Mouse (Mus musculus) ES-E14 (cell line): ENCODE results near the gene Fut8. TPM values are rescaled to one million over a fixed set of nuclear protein-coding genes. Genes with fewer than 3 reads are reported as not detected.

Experiments used
- DNase-seq: peaks from one replicate; pipeline ENCODE4 v3.0.0-alpha.2; 2013; ENCODE audit warnings: low read depth, low spot score
- H3K27ac ChIP-seq: 2 replicates; pipeline ENCODE4 v1.5.1; 2012; ENCODE audit warnings: low read depth, mild to moderate bottlenecking, low read length, moderate library complexity, mixed read lengths; ENCODE audit not compliant: poor library complexity, insufficient read depth, severe bottlenecking
- H3K36me3 ChIP-seq: 2 replicates; pipeline ENCODE4 v1.6.1; 2012; ENCODE audit warnings: mild to moderate bottlenecking, low read length, moderate library complexity, mixed read lengths; ENCODE audit not compliant: control insufficient read depth, poor library complexity, insufficient read depth, severe bottlenecking
- H3K4me1 ChIP-seq, 2 experiments: fragments of 150-350 bp in 1 of 2; sonication (generic) in 1 of 2; 2 replicates each; pipeline ENCODE4 v1.6.1; 2012; ENCODE audit warnings: low read length in 2 of 2, mild to moderate bottlenecking in 1 of 2, mixed read lengths in 1 of 2; ENCODE audit not compliant: control insufficient read depth in 2 of 2, insufficient read depth in 2 of 2, poor library complexity in 1 of 2
- H3K4me3 ChIP-seq, 2 experiments: fragments of 150-350 bp in 1 of 2; sonication (generic) in 1 of 2; 2 replicates each; pipeline ENCODE4 v1.5.1; 2012; ENCODE audit warnings: low read length in 2 of 2, low read depth in 1 of 2, mild to moderate bottlenecking in 1 of 2, mixed read lengths in 1 of 2; ENCODE audit not compliant: insufficient read depth in 1 of 2, poor library complexity in 1 of 2, severe bottlenecking in 1 of 2
- H3K9ac ChIP-seq: 2 replicates; pipeline ENCODE4 v1.6.1; 2012; ENCODE audit warnings: low read depth, mild to moderate bottlenecking, low read length, mixed read lengths; ENCODE audit not compliant: poor library complexity, insufficient read depth, severe bottlenecking
- H3K9me3 ChIP-seq: fragments of 150-350 bp; sonication (generic); 2 replicates; pipeline ENCODE4 v1.6.1; 2012; ENCODE audit warnings: low read depth, mild to moderate bottlenecking, low read length; ENCODE audit not compliant: control insufficient read depth, insufficient read depth
- CHD2 ChIP-seq: IDR thresholded peaks from 2 replicates; pipeline ENCODE4 v1.6.1; 2014; ENCODE audit warnings: mild to moderate bottlenecking, low read depth, low read length, inconsistent platforms
- HCFC1 ChIP-seq: IDR thresholded peaks from 2 replicates; pipeline ENCODE4 v1.6.1; 2012; ENCODE audit warnings: low read length, inconsistent platforms, borderline replicate concordance; ENCODE audit not compliant: insufficient read depth
- MAFK ChIP-seq: IDR thresholded peaks from 2 replicates; pipeline ENCODE4 v1.6.1; 2014; ENCODE audit warnings: mild to moderate bottlenecking, low read depth, low read length, inconsistent platforms; ENCODE audit not compliant: insufficient read depth
- ZC3H11A ChIP-seq: IDR thresholded peaks from 2 replicates; pipeline ENCODE4 v1.6.1; 2012; ENCODE audit warnings: low read depth, mild to moderate bottlenecking, inconsistent platforms, low read length, borderline replicate concordance
- ZNF384 ChIP-seq: IDR thresholded peaks from 2 replicates; pipeline ENCODE4 v1.6.1; 2012; ENCODE audit warnings: low read depth, low read length, inconsistent platforms
- in situ Hi-C, 2 experiments: fragments of 600-800 bp; cut with MboI; formaldehyde crosslinking; loops; one replicate each; pipeline ENCODE4 v1.15.1; 2025; ENCODE audit warnings: low sequenced_read_pairs in 2 of 2, inconsistent platforms in 1 of 2; ENCODE audit not compliant: unreplicated experiment in 2 of 2
- total RNA-seq: library from RNA; depleted of rRNA; stranded (reverse); fragments of 300-350 nt; gene quantifications from 2 replicates; pipeline ENCODE4 v1.2.3, GENCODE M21; 2012

Fut8 gene
- total RNA-seq, 1 experiment = 26.3 TPM

DNA sequence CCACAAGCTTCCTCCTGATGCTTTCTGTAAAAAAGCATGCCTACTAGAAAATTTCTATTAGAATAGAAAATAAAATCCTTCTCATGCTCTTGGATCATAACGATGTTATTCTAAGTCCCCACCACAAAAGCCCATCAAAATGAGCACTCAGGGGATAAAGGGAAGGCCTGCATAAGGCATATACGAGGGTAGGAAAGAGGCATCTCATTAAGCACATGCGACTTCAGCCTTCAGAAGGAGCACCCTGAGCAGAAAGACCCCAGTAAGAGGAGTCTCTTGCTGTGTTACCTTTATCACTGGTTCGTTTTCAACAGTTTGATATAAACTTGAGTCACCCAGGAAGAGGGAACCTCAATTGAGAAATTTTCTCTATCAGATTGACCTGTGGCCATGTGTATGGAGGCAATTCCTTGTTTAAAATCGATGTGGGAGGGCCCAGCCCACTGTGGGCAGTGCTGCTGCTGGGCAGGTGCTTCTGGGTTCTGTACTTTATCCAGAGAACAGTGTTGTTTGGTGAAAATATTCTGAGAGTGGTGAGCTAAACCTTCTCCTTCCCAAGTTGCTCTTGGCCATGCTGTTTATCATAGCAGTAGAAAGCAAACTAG lies 29.2 kb upstream of the Fut8 start:
- H3K9ac ChIP-seq = no peak overlapping the region
- TF ChIP-seq MAFK (no peak), HCFC1 (no peak), ZC3H11A (no peak), ZNF384 (no peak), CHD2 (no peak)
- in situ Hi-C loops = no loop called here

DNA sequence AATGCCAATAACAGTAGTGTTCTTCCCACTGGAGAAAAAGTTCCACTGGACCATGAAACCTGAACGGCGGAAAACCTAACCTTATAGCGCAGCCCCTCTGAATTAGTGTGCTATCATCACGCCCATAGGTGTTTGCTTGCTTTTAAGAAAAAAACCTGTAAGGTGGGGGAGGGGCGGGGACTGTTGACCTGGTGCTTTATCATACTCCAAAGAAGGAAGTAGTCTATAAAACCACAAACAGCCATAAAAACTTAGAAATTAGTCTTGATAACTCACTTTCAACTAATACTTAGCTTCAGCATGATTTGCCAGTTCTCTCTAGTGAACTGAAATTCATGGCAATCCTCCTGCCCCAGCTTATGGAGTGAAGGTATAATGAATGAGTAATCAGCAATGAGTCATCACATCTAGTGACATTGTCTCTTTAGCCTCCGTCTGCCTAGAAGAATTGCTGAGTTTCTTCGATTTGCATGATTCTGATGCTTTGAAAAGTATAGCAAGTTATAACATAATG lies 26.2 kb upstream of the Fut8 start:
- in situ Hi-C loops = no loop called here

More for the DNA sequence above, 29.2 kb upstream of the Fut8 start:
- Histone ChIP-seq H3K4me3 (no peak overlapping the region), H3K27ac (no peak overlapping the region), H3K4me1 (peaks cover 1 to 4% of the 10 kb centered on the region in 2 experiments; a peak in 2 of 4 replicates), H3K9me3 (no peaks in the 10 kb centered on the region), H3K36me3 (no peaks in the 10 kb centered on the region)
- DNase-seq = no peak

DNA sequence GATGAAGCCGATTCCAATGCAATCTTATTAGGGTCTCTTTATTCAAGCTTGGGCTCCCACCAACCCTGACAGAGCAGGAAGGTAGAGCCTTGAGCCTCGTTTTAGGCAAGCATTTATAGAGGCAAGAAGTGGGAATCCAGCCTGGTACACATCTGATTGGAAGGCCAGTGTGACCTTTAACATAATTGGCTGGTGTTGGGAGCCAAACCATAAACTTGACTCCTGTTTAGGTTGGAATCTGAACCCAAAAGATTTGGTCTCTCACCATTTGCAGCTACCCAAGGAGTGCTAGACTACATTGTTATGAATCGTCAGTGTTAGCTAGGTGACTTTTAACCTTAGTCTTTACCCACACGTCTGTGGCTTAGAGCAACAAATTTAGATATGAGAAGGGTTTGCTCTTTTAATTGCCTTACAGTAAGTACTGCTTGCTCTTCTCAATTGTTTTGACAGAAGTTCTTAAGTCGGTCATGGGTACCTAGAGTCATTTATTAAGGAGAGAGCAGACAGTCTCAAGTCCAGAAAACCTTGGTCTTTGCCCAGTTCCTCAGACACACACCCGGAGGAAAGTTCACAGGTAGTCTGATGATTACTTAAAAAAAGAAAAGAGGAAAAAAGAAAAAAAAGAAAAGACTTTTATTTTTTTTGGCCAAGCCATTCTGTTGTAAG lies 23.9 kb upstream of the Fut8 start:
- Histone ChIP-seq H3K36me3 (no peaks in the 10 kb centered on the region), H3K4me3 (no peak overlapping the region), H3K4me1 (no peaks in the 10 kb centered on the region), H3K27ac (no peak overlapping the region), H3K9ac (no peak overlapping the region), H3K9me3 (no peaks in the 10 kb centered on the region)
- no peak for DNase-seq
- in situ Hi-C loops = no loop called here
- no peak for TF ChIP-seq HCFC1
- TF ChIP-seq ZNF384 = no peak
- no peak for TF ChIP-seq ZC3H11A
- TF ChIP-seq MAFK = no peak
- TF ChIP-seq CHD2 = no peak

More for the DNA sequence above, 26.2 kb upstream of the Fut8 start:
- Histone ChIP-seq H3K9ac (no peak overlapping the region), H3K4me1 (no peaks in the 10 kb centered on the region), H3K4me3 (no peak overlapping the region), H3K36me3 (no peaks in the 10 kb centered on the region), H3K9me3 (no peaks in the 10 kb centered on the region), H3K27ac (no peak overlapping the region)
- no peak for DNase-seq
- no peak for TF ChIP-seq MAFK
- no peak for TF ChIP-seq CHD2
- no peak for TF ChIP-seq ZNF384
- TF ChIP-seq ZC3H11A = no peak
- no peak for TF ChIP-seq HCFC1

DNA sequence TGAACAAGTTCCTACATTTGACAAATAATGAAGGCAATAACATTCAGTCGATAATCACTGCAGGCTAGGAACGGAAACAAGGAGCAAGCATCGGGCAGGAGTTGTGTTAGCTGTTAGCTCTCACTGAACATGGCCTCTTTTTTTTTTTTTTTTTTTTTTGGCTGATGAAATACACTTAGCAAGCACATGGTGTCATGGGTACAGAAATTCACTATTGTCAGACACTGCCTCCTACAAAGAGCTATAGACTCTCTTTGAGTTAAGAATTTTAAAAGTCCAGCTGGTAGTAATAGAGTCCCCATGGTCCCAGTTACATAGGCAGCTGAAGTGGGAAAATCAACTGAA lies 23.4 kb upstream of the Fut8 start:
- DNase-seq = no peak
- TF ChIP-seq ZNF384 (no peak), MAFK (no peak), ZC3H11A (no peak)
- Histone ChIP-seq H3K4me1 (no peaks in the 10 kb centered on the region), H3K9me3 (no peaks in the 10 kb centered on the region), H3K9ac (no peak overlapping the region), H3K36me3 (no peaks in the 10 kb centered on the region), H3K27ac (no peak overlapping the region), H3K4me3 (no peak overlapping the region)
- in situ Hi-C loops = no loop called here
